Mouse (Mus musculus) forebrain, postnatal 0 days (tissue): ENCODE results near the gene Ifrd2. TPM values are rescaled to one million over a fixed set of nuclear protein-coding genes. Genes with fewer than 3 reads are reported as not detected.
"Not testable (repeated sequence)": the region's sequence is repeated elsewhere in the genome, so short reads cannot be mapped to it uniquely, and the experiment has no call there.

Source experiments
- ATAC-seq: fragments of 200-750 bp; cut with Nextera tagmentation; 2 replicates; pipeline ENCODE4 v1.8.0; 2017; ENCODE audit warnings: mild to moderate bottlenecking, moderate library complexity
- DNase-seq: peaks from one replicate; pipeline ENCODE4 v3.0.0-alpha.2; 2015
- H3K27ac ChIP-seq: fragments of 300-500 bp; sonication (generic); 2 replicates; pipeline ENCODE4 v1.5.1; 2014; ENCODE audit warnings: low read depth, mild to moderate bottlenecking, antibody characterized with exemption, low read length, moderate library complexity, mixed read lengths
- H3K27me3 ChIP-seq: fragments of 300-500 bp; sonication (generic); 2 replicates; pipeline ENCODE4 v1.6.1; 2014; ENCODE audit warnings: mild to moderate bottlenecking, low read length, mixed read lengths; ENCODE audit not compliant: insufficient read depth
- H3K36me3 ChIP-seq: fragments of 300-500 bp; sonication (generic); 2 replicates; pipeline ENCODE4 v1.6.1; 2014; ENCODE audit warnings: mild to moderate bottlenecking, moderate library complexity; ENCODE audit not compliant: insufficient read depth
- H3K4me1 ChIP-seq: fragments of 300-500 bp; sonication (generic); 2 replicates; pipeline ENCODE4 v1.6.1; 2014; ENCODE audit warnings: antibody characterized with exemption; ENCODE audit not compliant: insufficient read depth
- H3K4me2 ChIP-seq: fragments of 300-500 bp; sonication (generic); 2 replicates; pipeline ENCODE4 v1.6.1; 2014; ENCODE audit warnings: low read depth, mild to moderate bottlenecking, moderate library complexity
- H3K4me3 ChIP-seq: fragments of 300-500 bp; sonication (generic); 2 replicates; pipeline ENCODE4 v1.5.1; 2014; ENCODE audit warnings: low read depth, low read length, mixed read lengths
- H3K9ac ChIP-seq: fragments of 300-500 bp; sonication (generic); 2 replicates; pipeline ENCODE4 v1.6.1; 2014; ENCODE audit warnings: mild to moderate bottlenecking
- H3K9me3 ChIP-seq: fragments of 300-500 bp; sonication (generic); 2 replicates; pipeline ENCODE4 v1.6.1; 2016; ENCODE audit warnings: low read length
- CTCF ChIP-seq: sonication (generic); IDR thresholded peaks from 2 replicates; pipeline ENCODE4 v1.5.1; 2016; ENCODE audit warnings: antibody characterized with exemption, control low read depth, low read depth
- WGBS: fragments of 180-500 bp; shearing (Covaris S2); extraction: QIAGEN DNeasy Blood & Tissue Kit; methylation state at CpG from one replicate; pipeline ENCODE4 v1.1.7; 2014; 5-methylcytosine and 5-hydroxymethylcytosine counted together
- polyA plus RNA-seq: library from polyadenylated mRNA; unstranded; fragments of >200 nt; fragmentation: Nextera tagmentation; extraction: Ambion mirVana; gene quantifications from 2 replicates; pipeline ENCODE4 v1.2.1, GENCODE M21; 2015
- total RNA-seq: library from RNA; depleted of rRNA; stranded (reverse); fragments of >200 nt; gene quantifications from 2 replicates; pipeline ENCODE4 v1.2.3, GENCODE M21; 2014

The Ifrd2 gene
- total and polyA plus RNA-seq, 2 experiments from 2014 or later: 7.4 to 13.8 TPM

DNA sequence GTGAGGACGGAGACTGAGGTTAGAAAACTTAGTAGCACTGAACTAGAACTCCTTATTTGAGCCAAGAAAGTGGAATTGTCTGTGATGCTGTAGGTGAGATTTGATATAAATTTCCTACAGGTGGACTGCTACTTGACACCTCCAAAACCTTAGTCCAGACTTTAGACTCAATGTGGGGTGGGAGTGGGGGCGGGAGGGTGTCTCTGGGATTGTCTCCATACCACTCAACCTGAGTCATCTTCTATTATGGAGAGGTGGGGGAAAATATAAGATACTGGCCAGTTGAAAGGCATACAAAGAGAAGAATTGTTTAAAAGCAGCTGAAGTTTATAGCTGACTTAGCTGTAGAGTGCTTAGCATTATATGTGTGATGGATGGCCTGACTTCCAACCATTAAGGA, 31.7 kb upstream of the Ifrd2 start:
- WGBS: 45% methylated on average over 2 of the region's 2 CpGs
- no peak overlapping the region for H3K27ac ChIP-seq

DNA sequence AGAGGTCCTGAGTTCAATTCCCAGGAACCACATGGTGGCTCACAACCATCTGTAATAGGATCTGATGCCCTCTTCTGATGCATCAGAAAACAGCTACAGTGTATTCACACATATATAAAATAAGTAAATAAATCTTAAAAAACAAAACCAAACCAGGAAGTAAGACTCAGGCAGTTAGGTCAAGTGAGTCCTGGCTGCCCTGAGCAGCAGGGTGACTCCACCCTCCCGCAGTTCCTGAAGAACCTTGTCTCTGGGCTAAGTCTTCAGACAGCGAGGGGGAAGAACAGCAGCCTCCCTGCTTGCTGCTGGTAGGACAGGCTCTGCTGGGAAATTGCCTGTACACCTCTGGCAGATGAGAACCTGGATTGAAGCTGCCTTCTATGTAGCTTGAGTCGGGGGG, 31.1 kb upstream of the Ifrd2 start:
- H3K4me3 ChIP-seq: no peak overlapping the region
- H3K4me1 ChIP-seq: peaks cover 24% of the 10 kb centered on the region
- peaks cover 43% of the 10 kb centered on the region for H3K36me3 ChIP-seq
- no peak overlapping the region for H3K27ac ChIP-seq
- no peak for DNase-seq
- no peak overlapping the region for H3K4me2 ChIP-seq
- no peaks in the 10 kb centered on the region for H3K9me3 ChIP-seq
- WGBS: 75% methylated on average over 3 of the region's 3 CpGs
- H3K9ac ChIP-seq: no peak overlapping the region
- ATAC-seq: no peak
- no peak for TF ChIP-seq CTCF
- peaks cover 9% of the 10 kb centered on the region; the same call in 1 of the 2 replicates for H3K27me3 ChIP-seq

More for the DNA sequence above, 31.7 kb upstream of the Ifrd2 start:
- no peak for ATAC-seq
- peak overlapping the region; percentile 87 for H3K4me2 ChIP-seq
- peaks cover 11% of the 10 kb centered on the region for H3K27me3 ChIP-seq
- H3K9me3 ChIP-seq: no peaks in the 10 kb centered on the region
- peaks cover 36% of the 10 kb centered on the region for H3K36me3 ChIP-seq
- H3K9ac ChIP-seq: peak overlapping the region; percentile 70; the same call in 1 of the 2 replicates
- peaks cover 28% of the 10 kb centered on the region for H3K4me1 ChIP-seq
- H3K4me3 ChIP-seq: peak overlapping the region; percentile 69
- DNase-seq: no peak
- no peak for TF ChIP-seq CTCF

DNA sequence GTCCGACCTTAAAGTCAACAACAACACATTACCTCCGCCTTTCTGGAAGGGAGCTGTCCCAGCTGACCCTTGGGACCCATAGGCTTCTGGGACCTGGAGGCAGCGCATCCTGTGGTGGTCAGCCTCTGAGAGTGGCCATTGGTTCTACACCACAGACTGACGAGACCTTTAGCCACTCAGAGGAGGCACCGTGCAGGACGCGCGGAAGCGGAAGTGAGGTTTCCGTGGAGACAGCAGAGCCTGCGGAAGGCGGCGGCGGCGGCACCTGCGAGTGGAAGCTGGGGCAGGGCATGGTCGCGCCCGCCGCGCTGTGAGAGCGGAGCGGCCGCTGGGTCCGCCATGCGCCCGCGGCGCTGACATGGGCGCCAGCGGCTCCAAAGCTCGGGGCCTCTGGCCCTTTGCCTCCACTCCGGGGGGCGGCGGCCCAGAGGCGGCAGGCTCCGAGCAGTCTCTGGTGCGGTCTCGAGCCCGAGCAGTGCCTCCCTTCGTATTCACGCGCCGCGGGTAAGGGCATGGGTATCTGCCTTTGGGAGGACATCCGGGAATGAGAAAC, 24.3 kb upstream of the Ifrd2 start, which contains the start of gene Tusc2:
Gene Tusc2 (plus strand): TSS at position 227 of the 553 bp plus-strand sequence.
- no peak; the same call in 1 of the 2 replicates for TF ChIP-seq CTCF

DNA sequence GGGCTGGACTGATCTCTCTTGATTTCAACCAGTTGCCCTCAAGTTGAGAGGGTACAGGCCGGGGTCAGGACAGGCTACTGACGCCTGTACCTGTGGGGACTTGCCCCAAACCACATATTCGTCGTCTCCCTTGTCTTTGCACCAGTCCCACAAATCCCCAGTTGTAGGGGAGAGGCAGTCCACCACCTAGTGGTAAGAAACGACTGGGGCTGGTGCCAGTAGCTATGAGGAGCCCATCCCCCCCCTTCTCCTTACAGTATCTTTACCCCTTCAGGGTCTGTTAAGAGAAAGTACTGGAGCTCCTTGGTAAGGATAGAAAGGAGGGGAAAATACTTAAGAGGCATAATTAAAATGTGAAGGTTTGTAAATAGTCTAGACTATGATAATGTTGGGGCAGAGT, 21.9 kb upstream of the Ifrd2 start:
- not testable (repeated sequence) for ATAC-seq, H3K9ac ChIP-seq, DNase-seq, H3K27ac ChIP-seq, H3K9me3 ChIP-seq, H3K4me2 ChIP-seq, H3K4me3 ChIP-seq, H3K27me3 ChIP-seq
- WGBS: 50% methylated on average over 5 of the region's 5 CpGs
- peak; percentile 25; the same call in 1 of the 2 replicates for TF ChIP-seq CTCF
- Histone ChIP-seq H3K4me1 (peaks cover 31% of the 10 kb centered on the region), H3K36me3 (peaks cover 29% of the 10 kb centered on the region)

More for the DNA sequence above, 24.3 kb upstream of the Ifrd2 start, which contains the start of gene Tusc2:
- Histone ChIP-seq H3K36me3 (peaks cover 52% of the 10 kb centered on the region), H3K4me3 (peak within 1 kb of the TSS; percentile 91), H3K27ac (peak within 1 kb of the TSS; percentile 72), H3K4me2 (peak within 1 kb of the TSS; percentile 76), H3K9me3 (no peaks in the 10 kb centered on the region), H3K9ac (peak within 1 kb of the TSS; percentile 81), H3K4me1 (peaks cover 19% of the 10 kb centered on the region), H3K27me3 (no peaks in the 10 kb centered on the region)
- ATAC-seq (peak; percentile 99), DNase-seq (peak; percentile 93)
- WGBS: 3% methylated on average over 43 of the region's 46 CpGs

DNA sequence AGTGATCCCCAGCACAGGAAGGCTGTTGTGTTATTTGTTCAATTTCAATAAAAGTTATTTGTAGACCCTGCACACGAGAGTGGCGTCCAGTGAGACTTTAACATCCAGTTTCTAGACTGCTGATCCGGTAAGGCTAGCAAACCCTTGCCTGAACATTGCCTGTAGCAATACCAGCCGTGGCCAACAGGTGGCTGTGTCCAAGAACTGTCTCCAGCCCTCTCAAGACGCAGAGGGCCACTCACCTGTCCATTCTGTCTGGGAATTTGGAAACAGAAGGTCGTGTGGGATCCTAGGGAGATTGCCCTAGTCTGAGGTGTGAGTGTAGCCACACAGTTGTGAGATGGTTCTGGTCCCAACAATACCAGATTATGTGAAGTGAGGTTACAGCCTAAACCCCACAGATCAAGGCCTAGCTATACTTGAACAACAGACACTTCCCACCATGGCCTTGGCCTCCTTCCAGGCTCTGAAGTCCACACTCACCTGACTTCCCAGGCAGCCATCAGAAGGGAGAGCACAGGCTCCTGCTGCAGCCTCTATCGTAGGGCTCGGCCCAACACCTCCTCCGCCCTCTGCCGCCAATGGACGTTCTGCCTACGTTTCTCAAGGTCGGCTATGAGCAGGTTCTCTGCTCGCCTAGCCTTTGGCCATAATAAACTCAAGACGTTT, 21.3 kb upstream of the Ifrd2 start:
- Histone ChIP-seq H3K9ac (no peak overlapping the region), H3K27ac (no peak overlapping the region; the same call in 1 of the 2 replicates), H3K36me3 (peaks cover 25% of the 10 kb centered on the region), H3K4me3 (no peak overlapping the region), H3K4me2 (no peak overlapping the region), H3K4me1 (peaks cover 35% of the 10 kb centered on the region), H3K9me3 (no peaks in the 10 kb centered on the region), H3K27me3 (no peaks in the 10 kb centered on the region)
- peak; percentile 87 for TF ChIP-seq CTCF
- no peak for ATAC-seq
- DNase-seq: peak; percentile 72
- 58% methylated on average over 15 of the region's 15 CpGs for WGBS

DNA sequence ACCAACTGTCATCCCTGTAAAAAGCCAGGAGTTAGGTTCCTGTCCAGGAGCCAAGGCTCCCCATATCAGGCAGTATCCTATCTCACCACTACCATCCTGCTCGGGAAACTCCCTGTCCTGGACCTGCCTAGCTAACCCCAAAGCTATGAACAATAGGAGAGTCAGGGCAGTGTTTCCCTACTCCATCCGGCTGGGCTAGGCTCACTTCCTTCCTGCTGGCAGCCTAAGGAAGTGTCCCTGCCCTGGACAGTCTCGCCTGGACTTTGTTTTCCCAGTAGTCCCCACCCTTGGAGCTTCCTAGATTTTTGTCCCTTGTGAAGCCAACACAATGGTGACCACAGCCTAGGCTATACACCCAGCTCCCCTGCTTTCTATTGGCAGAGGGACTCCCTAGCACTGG, 20.6 kb upstream of the Ifrd2 start:
- Histone ChIP-seq H3K36me3 (peaks cover 25% of the 10 kb centered on the region), H3K4me1 (peaks cover 35% of the 10 kb centered on the region), H3K9ac (no peak overlapping the region), H3K27me3 (no peaks in the 10 kb centered on the region), H3K4me2 (no peak overlapping the region), H3K27ac (no peak overlapping the region), H3K4me3 (no peak overlapping the region), H3K9me3 (no peaks in the 10 kb centered on the region)
- WGBS: 77% methylated on average over 3 of the region's 3 CpGs
- DNase-seq: no peak
- no peak for TF ChIP-seq CTCF
- ATAC-seq: no peak

DNA sequence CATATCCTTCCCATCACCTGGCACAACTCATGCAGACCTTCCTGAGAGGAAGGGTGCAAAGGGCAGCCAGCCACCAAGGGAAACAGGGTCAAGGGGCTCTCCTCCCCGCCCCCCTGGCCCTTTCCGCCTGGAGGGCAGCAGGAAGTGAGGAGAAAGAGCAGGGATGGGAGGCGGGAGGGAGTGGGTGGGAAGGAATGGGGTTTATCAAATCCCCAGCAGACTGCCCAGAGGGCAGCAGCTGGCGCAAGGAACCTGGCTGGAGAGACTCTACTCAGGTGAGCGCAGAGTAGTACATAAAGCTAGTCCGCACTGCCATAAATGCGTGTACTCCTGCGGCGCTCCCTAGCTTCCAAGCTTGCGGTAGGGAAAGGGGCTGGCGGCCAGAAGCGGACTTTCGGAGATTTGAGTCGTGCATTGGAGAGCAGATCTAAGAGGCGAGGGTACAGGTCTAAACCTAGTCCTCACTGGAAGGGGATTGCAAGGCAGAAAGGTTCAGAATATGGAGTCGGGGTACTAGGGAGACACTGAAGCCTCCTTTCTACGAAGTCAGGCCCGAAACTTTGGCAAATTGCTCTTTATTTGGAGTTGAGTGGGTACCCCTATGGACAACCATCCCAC, 19.6 kb upstream of the Ifrd2 start, which contains the start of gene Hyal2:
Gene Hyal2 (plus strand): TSS at position 244 of the 618 bp plus-strand sequence.
- Histone ChIP-seq H3K27ac (peak within 1 kb of the TSS; percentile 89), H3K27me3 (no peaks in the 10 kb centered on the region), H3K36me3 (peaks cover 31% of the 10 kb centered on the region), H3K4me2 (peak within 1 kb of the TSS; percentile 76), H3K4me3 (peak within 1 kb of the TSS; percentile 63), H3K4me1 (peaks cover 33% of the 10 kb centered on the region), H3K9me3 (no peaks in the 10 kb centered on the region), H3K9ac (peak within 1 kb of the TSS; percentile 69)
- no peak for ATAC-seq
- no peak for TF ChIP-seq CTCF
- no peak for DNase-seq
- whole genome bisulfite sequencing: 9% methylated on average over 18 of the region's 18 CpGs
